Mouse (Mus musculus) T-helper 17 cell (primary cell): ENCODE data around the gene Mat2a.
"Not testable (repeated sequence)": the region's sequence is repeated elsewhere in the genome, so short reads cannot be mapped to it uniquely, and the experiment has no call there.

Experiments
- in situ Hi-C, 2 experiments: fragments of 300-600 bp; cut with MboI, MseI; formaldehyde crosslinking; loops; 1 replicate in 1 of 2; 2 replicates in 1 of 2; pipeline ENCODE4 v1.15.1; 2025; ENCODE audit warnings: high pct_unique_total_duplicates in 2 of 2

The Mat2a gene

DNA sequence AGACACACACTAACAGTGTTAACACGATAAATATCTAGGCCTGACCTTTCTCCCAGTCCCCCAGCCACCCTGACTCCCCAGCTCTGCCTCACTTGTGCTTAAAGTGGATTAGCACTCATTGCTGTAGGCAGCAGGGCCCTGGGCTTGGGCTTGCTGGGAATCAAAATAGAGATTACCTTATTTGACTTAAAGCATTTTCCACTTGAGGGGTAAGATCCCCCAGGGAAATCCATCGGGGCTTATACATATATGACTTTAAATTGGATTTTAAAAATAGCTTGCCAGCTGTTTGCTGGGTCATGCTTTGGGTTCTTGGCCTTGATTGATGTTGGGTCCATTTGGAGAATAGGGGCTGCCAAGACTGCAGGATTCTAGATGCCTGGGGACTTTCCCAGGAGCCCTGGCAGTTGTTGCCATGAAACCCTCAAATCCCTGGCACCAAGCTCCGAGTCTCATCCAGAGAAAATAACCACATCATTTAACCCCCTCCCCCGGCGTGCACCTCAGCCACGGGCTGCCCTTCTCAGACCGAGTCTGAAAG lies 15.5 kb upstream of the Mat2a start:
- in situ Hi-C loops = no loop called here

DNA sequence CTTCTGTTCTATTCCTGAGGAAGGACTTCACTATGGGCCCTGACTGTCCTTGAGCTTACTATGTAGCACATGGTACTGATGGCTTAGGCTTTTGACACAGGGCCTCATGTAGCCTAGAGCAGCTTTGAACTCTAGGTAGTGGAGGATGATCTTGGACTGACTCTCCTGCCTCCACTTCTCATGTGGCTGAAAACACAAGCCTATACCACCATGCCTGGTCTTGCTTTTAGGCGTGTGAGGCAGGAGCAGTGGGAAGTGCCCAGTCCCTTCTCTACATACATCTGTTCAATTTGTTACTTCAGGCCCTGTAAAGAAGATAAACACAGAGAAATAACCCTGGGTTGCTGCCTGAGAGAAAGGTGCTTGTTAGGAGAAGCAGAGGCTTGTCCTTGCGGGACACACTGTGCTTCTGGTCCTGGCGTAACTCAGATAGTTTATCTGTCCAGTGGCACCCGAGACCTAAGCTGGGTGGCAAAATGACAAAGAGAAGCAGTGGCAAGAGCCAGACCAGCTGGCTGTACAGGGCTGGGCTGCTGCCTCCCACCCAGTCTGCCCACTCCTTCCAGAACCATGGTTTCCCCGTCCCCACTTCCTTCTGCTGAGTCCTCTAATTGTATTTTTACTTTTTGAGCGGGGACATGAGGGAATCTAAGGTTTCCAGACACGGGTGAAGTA lies 14.9 kb upstream of the Mat2a start:
- in situ Hi-C loops = no loop called here

GRCm38 (mm10) chr6:72453578-72453977 lies 14.2 kb upstream of the Mat2a start:
- in situ Hi-C loops = no loop called here

GRCm38 (mm10) chr6:72452329-72452728 lies 13.0 kb upstream of the Mat2a start:
- in situ Hi-C loops = no loop called here

DNA sequence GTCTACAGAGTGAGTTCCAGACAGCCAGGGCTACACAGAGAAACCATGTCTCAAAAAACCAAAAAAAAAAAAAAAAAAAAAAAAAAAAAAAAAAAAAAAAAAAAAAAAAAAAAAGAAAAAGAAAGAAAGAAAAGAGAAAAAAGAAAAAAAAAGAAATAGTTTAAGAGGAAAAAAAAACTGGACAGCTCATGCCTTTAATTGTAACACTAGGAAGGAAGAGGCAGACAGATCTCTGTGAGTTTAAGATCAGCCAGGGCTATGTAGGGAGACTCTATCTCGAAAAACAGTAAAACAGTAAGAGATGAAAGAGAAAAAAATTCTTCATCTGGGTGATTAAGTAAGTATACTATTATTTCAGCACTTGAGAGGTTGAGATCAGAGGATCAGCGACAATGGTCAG lies 12.4 kb upstream of the Mat2a start:
- in situ Hi-C loops = not testable (repeated sequence)

DNA sequence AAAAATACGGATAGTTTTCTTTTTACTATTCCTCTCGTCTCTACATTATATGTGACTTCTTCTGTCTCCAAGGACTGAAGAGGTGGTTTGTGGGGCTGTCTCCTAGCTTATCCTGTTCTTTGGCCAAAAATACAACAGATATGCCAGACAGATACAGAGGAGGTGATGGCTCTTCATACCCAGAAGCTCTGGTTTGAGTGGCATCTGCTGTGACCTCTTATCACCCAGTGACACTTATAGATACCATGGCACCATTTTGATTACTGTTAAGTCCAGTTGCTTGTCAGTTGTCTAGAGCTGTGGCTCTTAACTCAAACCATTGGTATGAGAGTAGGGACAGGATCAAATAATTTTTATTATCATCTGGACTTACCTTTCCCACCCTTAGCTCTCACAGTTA lies 8.1 kb upstream of the Mat2a start:
- in situ Hi-C loops = no loop called here

- in situ Hi-C loops = no loop called here
These were observed 5.7 kb upstream of the Mat2a start for GRCm38 (mm10) chr6:72445011-72445410.

GRCm38 (mm10) chr6:72442921-72443604 lies 3.7 kb upstream of the Mat2a start:
- in situ Hi-C loops = no loop called here

DNA sequence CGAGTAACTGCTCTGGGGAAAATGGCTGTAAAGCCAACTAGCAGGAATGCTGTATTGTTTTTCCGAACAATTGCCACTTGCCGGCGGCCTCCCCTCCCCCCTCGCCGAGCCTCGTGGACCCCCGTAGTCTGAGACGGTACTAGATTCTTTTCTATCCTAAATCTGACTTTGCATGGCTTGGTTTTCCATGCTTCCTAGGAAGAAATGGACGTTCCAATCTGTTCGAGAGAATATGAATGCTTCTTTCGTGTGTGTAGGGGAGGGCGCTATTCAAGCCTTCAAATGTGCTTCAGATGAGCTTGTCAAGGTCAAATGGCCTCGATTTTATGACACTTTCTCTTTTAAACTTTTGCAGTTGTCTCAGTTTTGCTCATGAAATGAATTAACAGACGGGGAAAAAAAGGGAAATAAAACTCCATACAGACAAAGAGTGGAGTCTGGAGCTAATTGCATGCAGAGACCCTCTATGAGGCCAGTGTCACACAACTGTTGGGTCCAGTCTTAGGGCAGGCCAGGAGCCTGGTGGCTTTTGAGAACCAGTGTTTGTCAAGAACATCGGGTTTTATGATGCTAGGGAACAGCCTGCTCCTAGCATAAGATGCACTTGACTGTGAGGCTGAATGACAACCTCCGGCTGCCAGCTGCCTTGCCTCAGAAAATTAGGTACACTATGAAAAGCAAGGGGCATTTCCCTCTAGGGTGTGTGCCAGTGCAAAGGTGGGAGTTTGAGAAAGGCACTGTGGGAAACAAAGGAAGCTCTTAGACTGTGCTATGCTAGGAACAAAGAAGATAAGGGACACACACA lies 1.0 kb upstream of the Mat2a start:
- in situ Hi-C loops = no loop called here

GRCm38 (mm10) chr6:72438862-72439354 lies 450 bp downstream of the Mat2a start:
- in situ Hi-C loops = no loop called here

DNA sequence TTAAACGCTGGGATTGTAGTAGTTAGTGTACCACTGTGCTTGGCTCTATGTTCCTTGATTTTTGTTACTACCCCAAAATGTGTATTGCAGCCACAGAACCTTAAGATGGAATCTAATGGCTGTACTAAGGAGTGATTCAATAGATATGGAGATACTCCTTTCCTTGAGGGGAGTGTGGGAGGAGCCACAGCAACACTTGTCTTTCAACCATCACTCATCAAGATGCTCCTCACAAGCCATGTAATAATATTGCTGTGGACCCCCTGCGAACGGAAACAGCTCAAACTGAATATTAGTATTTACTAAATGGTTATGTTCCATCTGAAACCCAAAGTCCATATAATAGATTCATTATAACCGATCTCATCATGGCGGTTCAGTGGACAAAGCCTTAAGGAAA lies 1.1 kb downstream of the Mat2a start:
- in situ Hi-C loops = no loop called here

- in situ Hi-C loops = no loop called here
These were observed 7.2 kb downstream of the Mat2a start for GRCm38 (mm10) chr6:72432153-72432552.

GRCm38 (mm10) chr6:72430989-72431921 lies 8.1 kb downstream of the Mat2a start:
- in situ Hi-C loops = no loop called here

DNA sequence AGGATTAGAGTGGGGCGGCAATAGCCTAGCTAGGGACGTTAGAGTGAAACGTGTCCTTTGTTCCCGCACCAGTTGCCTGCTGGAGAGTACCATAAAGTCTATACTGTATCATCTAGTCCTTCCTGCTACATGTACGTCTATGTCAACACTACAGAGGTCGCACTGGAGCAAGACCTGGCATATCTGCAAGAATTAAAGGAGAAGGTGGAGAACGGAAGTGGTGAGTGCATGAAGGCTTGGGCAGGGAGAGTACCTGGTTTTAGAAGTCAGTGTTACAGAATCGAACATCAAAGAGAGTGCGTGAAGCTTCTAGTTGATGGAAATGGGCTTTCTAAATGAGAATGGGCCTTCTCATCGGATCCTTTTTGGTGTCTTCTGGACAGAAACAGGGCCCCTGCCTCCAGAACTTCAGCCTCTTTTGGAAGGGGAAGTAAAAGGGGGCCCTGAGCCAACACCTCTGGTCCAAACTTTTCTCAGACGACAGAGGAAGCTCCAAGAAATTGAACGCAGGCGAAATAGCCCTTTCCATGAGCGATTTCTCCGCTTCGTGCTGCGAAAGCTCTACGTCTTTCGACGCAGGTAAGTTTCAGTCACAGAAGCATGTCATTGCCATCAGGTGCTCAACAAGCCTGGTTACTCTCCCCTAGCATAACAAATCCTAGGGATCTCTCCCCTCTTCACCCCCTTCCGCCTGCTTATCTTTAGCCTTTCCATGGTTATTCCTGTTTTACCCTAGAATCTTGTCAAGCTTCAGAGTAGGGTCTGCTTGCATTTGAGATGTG lies 10.1 kb downstream of the Mat2a start:
- in situ Hi-C loops = loop anchor here (5.0 kb wide), 4 partner anchors 93 to 138 kb away; partner anchors contain the start of gene Sh2d6 (in 1 of the 2)

- in situ Hi-C loops = loop anchor here (5.0 kb wide), 4 partner anchors 94 to 139 kb away; partner anchors contain the start of gene Sh2d6 (in 1 of the 2)
These were observed 11.3 kb downstream of the Mat2a start for GRCm38 (mm10) chr6:72428036-72428435.

DNA sequence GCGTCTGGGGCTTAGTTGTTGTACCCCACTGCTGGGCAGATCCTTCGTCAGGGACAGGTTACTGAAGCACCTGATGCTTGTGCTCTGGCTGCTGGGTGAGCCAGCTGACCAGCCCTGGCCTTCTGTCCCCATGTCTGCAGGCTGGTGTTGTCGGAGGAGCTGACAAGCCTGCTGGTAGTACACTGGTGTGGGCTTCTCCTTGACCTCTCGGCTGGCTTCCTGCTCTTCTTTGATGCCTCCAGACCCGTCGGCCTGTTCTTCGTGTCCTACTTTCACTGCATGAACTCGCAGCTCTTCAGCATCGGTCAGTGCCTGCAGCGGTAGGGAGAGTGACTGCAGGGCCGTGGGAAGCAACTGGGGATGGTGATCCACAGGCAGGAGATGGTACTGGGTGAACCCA lies 13.7 kb downstream of the Mat2a start:
- in situ Hi-C loops = loop anchor here (5.0 kb wide), 4 partner anchors 97 to 142 kb away; partner anchors contain the start of gene Sh2d6 (in 1 of the 2)

GRCm38 (mm10) chr6:72420901-72421300 lies 18.5 kb downstream of the Mat2a start:
- in situ Hi-C loops = no loop called here

DNA sequence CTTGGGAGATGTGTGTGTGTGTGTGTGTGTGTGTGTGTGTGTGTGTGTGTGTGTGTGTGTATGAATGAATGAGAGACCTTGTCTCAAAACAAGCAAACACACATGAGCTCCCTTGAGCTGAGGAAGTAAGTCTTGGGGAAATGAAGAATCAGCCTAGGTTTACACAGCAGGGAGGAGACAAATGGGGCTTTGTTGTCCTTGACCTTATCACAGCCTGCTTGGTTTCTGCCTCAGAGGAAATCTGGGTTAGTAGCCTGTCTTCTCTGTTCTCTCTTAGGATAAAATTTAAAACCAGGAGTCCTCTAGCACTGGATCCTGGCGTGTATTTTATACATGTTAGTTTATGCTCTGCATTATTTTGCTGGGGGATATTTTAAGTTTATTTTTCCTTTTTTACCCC lies 19.6 kb downstream of the Mat2a start:
- in situ Hi-C loops = no loop called here

DNA sequence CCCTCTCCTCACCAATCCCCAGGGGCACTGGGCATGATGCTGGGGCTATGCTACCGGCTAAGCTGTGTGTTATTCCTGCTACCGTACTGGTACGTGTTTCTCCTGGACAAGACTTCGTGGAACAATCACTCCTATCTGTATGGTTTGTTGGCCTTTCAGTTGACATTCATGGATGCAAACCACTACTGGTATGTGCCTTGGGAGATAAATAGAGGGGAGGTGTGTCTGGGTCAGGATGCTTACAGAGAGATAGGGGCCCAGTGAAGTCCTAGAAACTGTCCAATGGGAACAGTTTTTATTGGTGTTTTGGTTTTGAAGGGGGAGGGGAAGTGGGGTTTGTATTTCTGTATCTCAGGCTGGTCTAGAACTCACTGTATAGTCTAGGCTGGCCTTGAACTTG lies 21.1 kb downstream of the Mat2a start:
- in situ Hi-C loops = no loop called here
